Mouse (Mus musculus): Measurements from ENCODE around the gene Rapgef6. TPM values are rescaled to one million over a fixed set of nuclear protein-coding genes. Genes with fewer than 3 reads are reported as not detected.
A peak's percentile ranks its signal among the peaks of the same experiment; 100 is the strongest.

Gene Rapgef6
- polyA plus RNA-seq, 1 experiment from 2014 or later: 35.8 TPM

- H3K36me3 ChIP-seq (ENCODE audit: control insufficient read depth, insufficient read depth, low read length): peaks cover 13% of the 10 kb centered on the region; the same call in 1 of the 2 replicates
- no peaks in the 10 kb centered on the region for H3K9me3 ChIP-seq (ENCODE audit: control insufficient read depth, low read length)
- H3K27ac ChIP-seq (ENCODE audit: low read depth, low read length): no peak overlapping the region
- no peaks in the 10 kb centered on the region for H3K27me3 ChIP-seq (ENCODE audit: control insufficient read depth, insufficient read depth, low read length)
- no peaks in the 10 kb centered on the region for H3K4me1 ChIP-seq (ENCODE audit: control insufficient read depth, insufficient read depth, low read length)
- WGBS: 73% methylated on average over 2 of the region's 2 CpGs
- no peak overlapping the region for H3K9ac ChIP-seq (ENCODE audit: low read depth, low read length)
- H3K4me2 ChIP-seq (replicated peaks; ENCODE audit: low read depth, low read length): no peak overlapping the region
- ATAC-seq (ENCODE audit: low FRiP score, low TSS enrichment): no peak
- no peak overlapping the region for H3K4me3 ChIP-seq (ENCODE audit: low read length)
These were observed 205.7 kb downstream of the Rapgef6 start for GRCm38 (mm10) chr11:54728371-54728770.

DNA sequence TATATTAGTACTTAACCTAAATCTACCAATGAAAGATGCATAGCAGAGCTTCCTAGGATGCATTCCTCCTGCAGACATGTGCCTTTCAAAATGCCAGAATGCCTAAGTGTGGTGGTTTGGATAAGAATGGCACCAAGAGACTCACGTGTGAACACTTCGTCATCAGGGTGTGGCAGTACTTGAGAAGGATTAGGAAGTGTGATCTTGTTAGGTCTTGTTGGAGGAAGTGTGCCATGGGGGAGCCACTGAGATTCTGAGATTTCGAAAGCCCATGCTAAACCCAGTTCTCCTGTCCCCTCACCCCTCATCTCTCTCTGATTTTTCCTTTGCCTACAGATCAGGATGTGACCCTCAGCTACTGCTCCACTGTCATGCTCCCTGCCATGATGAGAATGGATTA lies 206.7 kb downstream of the Rapgef6 start:
- no peak for ATAC-seq (ENCODE audit: low FRiP score, low TSS enrichment)
- no peaks in the 10 kb centered on the region for H3K9me3 ChIP-seq (ENCODE audit: control insufficient read depth, low read length)
- H3K4me1 ChIP-seq (ENCODE audit: control insufficient read depth, insufficient read depth, low read length): no peaks in the 10 kb centered on the region
- peaks cover 9% of the 10 kb centered on the region; the same call in 1 of the 2 replicates for H3K36me3 ChIP-seq (ENCODE audit: control insufficient read depth, insufficient read depth, low read length)
- H3K27ac ChIP-seq (ENCODE audit: low read depth, low read length): no peak overlapping the region
- no peaks in the 10 kb centered on the region for H3K27me3 ChIP-seq (ENCODE audit: control insufficient read depth, insufficient read depth, low read length)
- H3K4me2 ChIP-seq (replicated peaks; ENCODE audit: low read depth, low read length): no peak overlapping the region
- H3K9ac ChIP-seq (ENCODE audit: low read depth, low read length): no peak overlapping the region
- WGBS: 96% methylated on average over 3 of the region's 3 CpGs
- H3K4me3 ChIP-seq (ENCODE audit: low read length): no peak overlapping the region

DNA sequence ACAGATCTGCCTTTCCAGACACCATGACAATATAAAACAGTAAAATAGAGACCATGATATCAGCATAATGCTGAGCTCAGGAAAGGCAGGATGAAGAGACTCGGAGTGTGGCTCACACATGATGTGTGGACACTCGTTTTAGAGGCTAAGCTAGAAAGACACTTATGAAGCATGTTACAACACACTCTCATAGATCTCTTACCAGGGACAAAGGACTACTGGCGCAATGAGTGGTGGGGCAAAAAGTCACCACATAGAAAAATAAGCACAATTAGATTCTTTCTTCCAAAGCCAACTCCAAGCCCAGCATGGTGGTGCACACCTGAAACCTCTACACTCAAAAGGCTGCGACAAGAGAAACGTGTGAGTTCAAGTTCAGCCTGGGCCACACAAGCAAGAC lies 208.3 kb downstream of the Rapgef6 start:
- H3K36me3 ChIP-seq (ENCODE audit: control insufficient read depth, insufficient read depth, low read length): peaks cover 17% of the 10 kb centered on the region; the same call in 1 of the 2 replicates
- ATAC-seq (ENCODE audit: low FRiP score, low TSS enrichment): no peak
- 93% methylated on average over 5 of the region's 5 CpGs for WGBS

GRCm38 (mm10) chr11:54731367-54731766 lies 208.7 kb downstream of the Rapgef6 start:
- H3K9ac ChIP-seq (ENCODE audit: low read depth, low read length): no peak overlapping the region
- WGBS: 83% methylated on average over 7 of the region's 7 CpGs
- H3K27me3 ChIP-seq (ENCODE audit: control insufficient read depth, insufficient read depth, low read length): no peaks in the 10 kb centered on the region

More for the DNA sequence above, 208.3 kb downstream of the Rapgef6 start:
- Histone ChIP-seq H3K27ac (ENCODE audit: low read depth, low read length) (no peak overlapping the region), H3K4me1 (ENCODE audit: control insufficient read depth, insufficient read depth, low read length) (no peaks in the 10 kb centered on the region), H3K4me3 (ENCODE audit: low read length) (no peak overlapping the region), H3K9ac (ENCODE audit: low read depth, low read length) (no peak overlapping the region), H3K27me3 (ENCODE audit: control insufficient read depth, insufficient read depth, low read length) (no peaks in the 10 kb centered on the region), H3K4me2 (replicated peaks; ENCODE audit: low read depth, low read length) (no peak overlapping the region), H3K9me3 (ENCODE audit: control insufficient read depth, low read length) (no peaks in the 10 kb centered on the region)

DNA sequence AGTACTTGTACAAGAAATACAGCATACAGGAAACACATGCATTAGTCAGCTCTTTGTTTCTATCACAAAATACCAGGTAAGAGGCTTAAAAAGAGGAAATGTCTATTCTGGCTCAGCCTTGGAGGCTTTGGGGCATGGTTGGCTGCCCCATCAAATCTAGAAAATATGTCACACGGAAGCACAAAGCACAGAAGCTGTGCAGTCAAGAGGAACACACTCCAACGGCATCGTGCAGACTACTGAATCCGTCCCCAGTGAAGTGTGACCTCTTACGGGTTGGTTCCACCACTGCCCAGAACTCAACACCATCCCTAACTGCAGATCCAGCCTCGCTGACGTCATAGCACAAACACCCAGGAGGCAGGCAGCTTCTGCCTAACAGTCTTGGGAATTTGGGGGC lies 210.9 kb downstream of the Rapgef6 start:
- no peaks in the 10 kb centered on the region for H3K4me1 ChIP-seq (ENCODE audit: control insufficient read depth, insufficient read depth, low read length)
- no peak overlapping the region for H3K27ac ChIP-seq (ENCODE audit: low read depth, low read length)
- H3K9ac ChIP-seq (ENCODE audit: low read depth, low read length): no peak overlapping the region
- H3K4me2 ChIP-seq (replicated peaks; ENCODE audit: low read depth, low read length): no peak overlapping the region
- peaks cover 22% of the 10 kb centered on the region; the same call in 1 of the 2 replicates for H3K36me3 ChIP-seq (ENCODE audit: control insufficient read depth, insufficient read depth, low read length)
- no peak overlapping the region for H3K4me3 ChIP-seq (ENCODE audit: low read length)
- 34% methylated on average over 7 of the region's 7 CpGs for WGBS
- ATAC-seq (ENCODE audit: low FRiP score, low TSS enrichment): peak; percentile 69; the same call in 1 of the 2 replicates
- H3K27me3 ChIP-seq (ENCODE audit: control insufficient read depth, insufficient read depth, low read length): no peaks in the 10 kb centered on the region
- H3K9me3 ChIP-seq (ENCODE audit: control insufficient read depth, low read length): no peaks in the 10 kb centered on the region

More at GRCm38 (mm10) chr11:54731367-54731766, 208.7 kb downstream of the Rapgef6 start:
- H3K4me1 ChIP-seq (ENCODE audit: control insufficient read depth, insufficient read depth, low read length): no peaks in the 10 kb centered on the region
- H3K27ac ChIP-seq (ENCODE audit: low read depth, low read length): no peak overlapping the region
- no peak overlapping the region for H3K4me3 ChIP-seq (ENCODE audit: low read length)
- no peaks in the 10 kb centered on the region for H3K9me3 ChIP-seq (ENCODE audit: control insufficient read depth, low read length)
- no peak overlapping the region for H3K4me2 ChIP-seq (replicated peaks; ENCODE audit: low read depth, low read length)
- H3K36me3 ChIP-seq (ENCODE audit: control insufficient read depth, insufficient read depth, low read length): peaks cover 15% of the 10 kb centered on the region; the same call in 1 of the 2 replicates
- no peak for ATAC-seq (ENCODE audit: low FRiP score, low TSS enrichment)

GRCm38 (mm10) chr11:54735114-54735513 lies 212.5 kb downstream of the Rapgef6 start:
- H3K9me3 ChIP-seq (ENCODE audit: control insufficient read depth, low read length): no peaks in the 10 kb centered on the region
- ATAC-seq (ENCODE audit: low FRiP score, low TSS enrichment): no peak
- no peak overlapping the region for H3K4me3 ChIP-seq (ENCODE audit: low read length)
- H3K9ac ChIP-seq (ENCODE audit: low read depth, low read length): no peak overlapping the region
- H3K27me3 ChIP-seq (ENCODE audit: control insufficient read depth, insufficient read depth, low read length): no peaks in the 10 kb centered on the region
- no peaks in the 10 kb centered on the region for H3K4me1 ChIP-seq (ENCODE audit: control insufficient read depth, insufficient read depth, low read length)
- peaks cover 23% of the 10 kb centered on the region for H3K36me3 ChIP-seq (ENCODE audit: control insufficient read depth, insufficient read depth, low read length)
- no peak overlapping the region for H3K4me2 ChIP-seq (replicated peaks; ENCODE audit: low read depth, low read length)
- WGBS: 88% methylated on average over 1 of the region's 1 CpGs
- H3K27ac ChIP-seq (ENCODE audit: low read depth, low read length): no peak overlapping the region

DNA sequence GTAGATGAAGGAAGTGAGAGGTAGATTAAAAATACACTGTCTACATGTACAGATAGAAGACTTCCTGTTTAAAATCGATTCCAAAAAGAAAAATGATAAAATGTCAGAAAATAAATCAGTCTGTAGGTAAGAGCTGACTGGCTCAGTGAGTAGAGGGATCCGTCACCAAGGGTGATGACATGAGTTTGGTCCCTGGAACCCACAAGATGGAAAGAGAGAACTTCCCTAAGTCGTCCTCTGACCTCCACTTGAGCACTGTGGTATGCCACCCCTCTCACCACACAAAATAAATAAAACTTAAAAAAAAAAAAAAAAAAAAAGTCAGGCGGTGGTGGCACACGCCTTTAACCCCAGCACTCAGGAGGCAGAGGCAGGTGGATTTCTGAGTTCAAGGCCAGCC lies 214.3 kb downstream of the Rapgef6 start:
- H3K9ac ChIP-seq (ENCODE audit: low read depth, low read length): no peak overlapping the region
- no peak overlapping the region for H3K4me3 ChIP-seq (ENCODE audit: low read length)
- H3K36me3 ChIP-seq (ENCODE audit: control insufficient read depth, insufficient read depth, low read length): peaks cover 24% of the 10 kb centered on the region
- H3K4me2 ChIP-seq (replicated peaks; ENCODE audit: low read depth, low read length): no peak overlapping the region
- WGBS: 90% methylated on average over 5 of the region's 5 CpGs
- no peak for ATAC-seq (ENCODE audit: low FRiP score, low TSS enrichment)
- H3K27ac ChIP-seq (ENCODE audit: low read depth, low read length): no peak overlapping the region
- H3K27me3 ChIP-seq (ENCODE audit: control insufficient read depth, insufficient read depth, low read length): no peaks in the 10 kb centered on the region
- no peaks in the 10 kb centered on the region for H3K9me3 ChIP-seq (ENCODE audit: control insufficient read depth, low read length)
- H3K4me1 ChIP-seq (ENCODE audit: control insufficient read depth, insufficient read depth, low read length): no peaks in the 10 kb centered on the region

DNA sequence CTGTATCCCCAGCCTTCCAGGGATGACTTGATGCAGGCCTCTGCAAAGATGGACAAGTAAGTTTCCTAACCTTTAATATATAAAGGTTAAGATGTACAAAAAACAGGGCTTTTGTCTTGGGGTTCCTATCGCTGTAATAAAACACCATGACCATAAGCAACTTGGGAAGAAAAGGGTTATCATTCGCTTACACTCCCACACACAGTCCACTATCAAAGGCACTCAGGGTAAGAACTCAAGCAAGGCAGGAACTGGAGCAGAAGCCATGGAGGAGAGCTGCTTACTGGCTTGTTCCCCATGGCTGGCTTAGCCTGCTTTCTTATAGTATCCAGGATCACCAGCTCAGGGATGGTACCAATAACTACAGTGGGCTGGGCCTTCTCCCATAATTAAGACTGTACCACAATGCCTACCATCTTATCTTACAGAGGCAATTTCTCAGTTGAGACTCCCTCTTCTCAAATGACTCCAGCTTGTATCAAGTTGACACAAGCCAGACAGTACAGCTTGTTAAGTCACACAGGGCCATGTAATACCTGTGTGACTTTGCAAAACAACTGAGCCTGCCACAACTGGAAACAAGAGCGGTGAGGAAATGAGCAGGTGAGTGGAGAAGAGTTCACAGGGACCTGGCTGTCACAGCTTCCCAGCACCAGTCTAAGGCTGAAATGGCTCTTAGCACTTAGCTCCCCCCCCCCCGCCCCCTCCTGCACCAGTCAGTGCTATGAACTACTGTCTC lies 216.5 kb downstream of the Rapgef6 start:
- H3K9me3 ChIP-seq (ENCODE audit: control insufficient read depth, low read length): no peaks in the 10 kb centered on the region
- no peaks in the 10 kb centered on the region for H3K27me3 ChIP-seq (ENCODE audit: control insufficient read depth, insufficient read depth, low read length)
- no peaks in the 10 kb centered on the region for H3K4me1 ChIP-seq (ENCODE audit: control insufficient read depth, insufficient read depth, low read length)
- H3K36me3 ChIP-seq (ENCODE audit: control insufficient read depth, insufficient read depth, low read length): peaks cover 24% of the 10 kb centered on the region
- H3K9ac ChIP-seq (ENCODE audit: low read depth, low read length): no peak overlapping the region
- 77% methylated on average over 4 of the region's 4 CpGs for WGBS
- no peak overlapping the region for H3K4me3 ChIP-seq (ENCODE audit: low read length)
- H3K27ac ChIP-seq (ENCODE audit: low read depth, low read length): no peak overlapping the region
- no peak for ATAC-seq (ENCODE audit: low FRiP score, low TSS enrichment)
- H3K4me2 ChIP-seq (replicated peaks; ENCODE audit: low read depth, low read length): no peak overlapping the region

GRCm38 (mm10) chr11:54741330-54741729 lies 218.7 kb downstream of the Rapgef6 start:
- H3K36me3 ChIP-seq (ENCODE audit: control insufficient read depth, insufficient read depth, low read length): peaks cover 14% of the 10 kb centered on the region
- no peak overlapping the region for H3K27ac ChIP-seq (ENCODE audit: low read depth, low read length)
- H3K4me1 ChIP-seq (ENCODE audit: control insufficient read depth, insufficient read depth, low read length): no peaks in the 10 kb centered on the region
- H3K9me3 ChIP-seq (ENCODE audit: control insufficient read depth, low read length): no peaks in the 10 kb centered on the region
- no peak for ATAC-seq (ENCODE audit: low FRiP score, low TSS enrichment)
- 95% methylated on average over 2 of the region's 2 CpGs for WGBS
- no peak overlapping the region for H3K4me2 ChIP-seq (replicated peaks; ENCODE audit: low read depth, low read length)
- H3K9ac ChIP-seq (ENCODE audit: low read depth, low read length): no peak overlapping the region
- H3K27me3 ChIP-seq (ENCODE audit: control insufficient read depth, insufficient read depth, low read length): no peaks in the 10 kb centered on the region
- no peak overlapping the region for H3K4me3 ChIP-seq (ENCODE audit: low read length)
